Comparison of ENCODE assay signal across 8 mouse cellular contexts in the genomic region with DNA sequence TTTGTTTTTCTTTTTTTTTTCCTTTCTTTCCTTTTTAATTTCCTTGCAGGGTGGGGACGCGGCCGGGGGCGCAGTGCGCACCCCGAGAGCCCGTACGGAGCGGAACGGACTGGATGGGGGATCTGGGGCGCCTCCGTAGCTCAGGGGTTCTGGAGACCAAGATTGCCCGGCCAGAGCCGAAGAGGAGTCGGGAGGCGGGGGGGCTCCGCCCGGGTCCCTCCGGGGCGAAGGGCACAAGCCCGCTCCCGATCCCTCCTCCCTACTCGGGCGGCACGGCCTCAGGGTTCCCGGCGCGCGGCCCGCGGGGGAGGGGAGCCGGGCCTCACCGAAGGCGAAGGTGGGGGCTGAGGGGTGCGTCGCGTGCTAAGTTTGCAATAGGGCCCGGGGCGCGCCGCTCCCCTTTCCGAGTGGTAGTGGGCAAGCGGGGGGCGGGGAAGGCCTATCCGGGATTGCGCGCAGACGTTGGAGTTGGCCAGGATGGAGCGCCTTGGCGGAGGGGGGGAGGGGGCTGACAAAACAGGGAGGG. TPM values are rescaled to one million over a fixed set of nuclear protein-coding genes. Genes with fewer than 3 reads are reported as not detected.
DNase-seq lines count a peak whose midpoint lies in the region; ATAC-seq and TF ChIP-seq lines count a peak whose summit lies in the region.

No protein-coding gene starts in this region.

- under 1% methylated on average over 40 of the region's 50 CpGs for WGBS in embryonic facial prominence, embryonic 14.5 days
- 0% methylated on average over 41 of the region's 50 CpGs for WGBS in heart, embryonic 13.5 days
- WGBS in kidney, postnatal 0 days, result under 1% methylated on average over 44 of the region's 50 CpGs

- peak; percentile 41 for ATAC-seq in embryonic facial prominence, embryonic 14.5 days (ENCODE audit: low read depth)
- peak; percentile 4 for ATAC-seq in heart, embryonic 13.5 days (ENCODE audit: extremely low read depth, insufficient number of reproducible peaks, low FRiP score, low TSS enrichment)
- peak; percentile 37 for ATAC-seq in kidney, postnatal 0 days (replicated peaks; ENCODE audit: low FRiP score, low read depth)

- TF ChIP-seq EP300 in CH12.LX (IDR thresholded peaks at IDR 0.05; ENCODE audit: low read length), result no peak

- peak overlapping the region; percentile 81 to 87 (median 81) for H3K4me3 ChIP-seq in CH12.LX (replicated peaks in 1 of 3; ENCODE audit: low read depth in 2 of 3, low read length in 2 of 3, poor library complexity in 1 of 3)
- peak overlapping the region; percentile 88 for H3K4me3 ChIP-seq in embryonic facial prominence, embryonic 14.5 days (ENCODE audit: low read depth, low read length)
- H3K4me3 ChIP-seq in heart, embryonic 13.5 days, result peak overlapping the region; percentile 96
- peak overlapping the region; percentile 99 for H3K4me3 ChIP-seq in kidney, postnatal 0 days (replicated peaks; ENCODE audit: low read depth, low read length)

- no peaks in the 10 kb centered on the region for H3K27me3 ChIP-seq in CH12.LX (replicated peaks)
- peaks cover 25% of the 10 kb centered on the region for H3K27me3 ChIP-seq in embryonic facial prominence, embryonic 14.5 days (replicated peaks; ENCODE audit: control insufficient read depth, insufficient read depth, low read length)
- H3K27me3 ChIP-seq in heart, embryonic 13.5 days (replicated peaks), result peaks cover 13% of the 10 kb centered on the region
- H3K27me3 ChIP-seq in kidney, postnatal 0 days (ENCODE audit: insufficient read depth, low read length), result no peaks in the 10 kb centered on the region

- DNase-seq in CH12.LX (ENCODE audit: extremely low read depth), result peak; percentile 54
- DNase-seq in adrenal gland, adult 8-10 months, result peak; percentile 81
- no peak for DNase-seq in embryonic facial prominence, embryonic 14.5 days (ENCODE audit: low spot score)
- no peak for DNase-seq in kidney, postnatal 0 days (ENCODE audit: low spot score)
- peak; percentile 88 for DNase-seq in lung, postnatal 10 days
- peak; percentile 91 for DNase-seq in right cerebral cortex, postnatal 4 days
- DNase-seq in Muller cell, postnatal 12 days (ENCODE audit: inconsistent ontology term), result no peak

- H3K9me3 ChIP-seq in CH12.LX (replicated peaks; ENCODE audit: low read length), result no peaks in the 10 kb centered on the region
- no peaks in the 10 kb centered on the region for H3K9me3 ChIP-seq in embryonic facial prominence, embryonic 14.5 days (ENCODE audit: control insufficient read depth, low read length)
- H3K9me3 ChIP-seq in heart, embryonic 13.5 days, result no peaks in the 10 kb centered on the region
- H3K9me3 ChIP-seq in kidney, postnatal 0 days (replicated peaks; ENCODE audit: low read length), result no peaks in the 10 kb centered on the region

- peaks cover 39% of the 10 kb centered on the region for H3K79me2 ChIP-seq in CH12.LX (replicated peaks; ENCODE audit: control insufficient read depth, extremely low read depth, insufficient read depth, poor library complexity, severe bottlenecking)

- in situ Hi-C loops in CH12.LX (cut with MboI; ENCODE audit: low pct_ligation_motif_present, low pct_unique_long_range_greater_than_20kb, low sequenced_read_pairs), result no loop called here

- TF ChIP-seq POLR2A in CH12.LX (IDR thresholded peaks at IDR 0.05; ENCODE audit: low read depth, low read length), result peak; percentile 41; the same call in 1 of the 2 replicates

- H3K4me2 ChIP-seq in CH12.LX (ENCODE audit: insufficient read depth, low read depth, poor library complexity, severe bottlenecking), result peak overlapping the region; percentile 26; the same call in 1 of the 2 replicates
- H3K4me2 ChIP-seq in embryonic facial prominence, embryonic 14.5 days (ENCODE audit: low read depth, low read length), result peak overlapping the region; percentile 98
- H3K4me2 ChIP-seq in heart, embryonic 13.5 days, result peak overlapping the region; percentile 90
- peak overlapping the region; percentile 100 for H3K4me2 ChIP-seq in kidney, postnatal 0 days (ENCODE audit: low read length)

- no peak for TF ChIP-seq CTCF in CH12.LX (conservative IDR thresholded peaks at IDR 0.05 in 1 of 2, IDR thresholded peaks at IDR 0.05 in 1 of 2; ENCODE audit: low read depth in 2 of 2, low read length in 2 of 2)
- no peak for TF ChIP-seq CTCF in kidney, postnatal 0 days (IDR thresholded peaks at IDR 0.05; ENCODE audit: low read depth)

- H3K27ac ChIP-seq in CH12.LX (ENCODE audit: insufficient read depth, low read depth), result peak overlapping the region; percentile 79
- H3K27ac ChIP-seq in embryonic facial prominence, embryonic 14.5 days (replicated peaks; ENCODE audit: low read depth, low read length), result peak overlapping the region; percentile 98
- peak overlapping the region; percentile 99 for H3K27ac ChIP-seq in heart, embryonic 13.5 days (replicated peaks)
- peak overlapping the region; percentile 100 for H3K27ac ChIP-seq in kidney, postnatal 0 days

- peaks cover 16 to 46% of the 10 kb centered on the region in 2 experiments for H3K4me1 ChIP-seq in CH12.LX (ENCODE audit: control insufficient read depth in 1 of 2, insufficient read depth in 2 of 2)
- H3K4me1 ChIP-seq in embryonic facial prominence, embryonic 14.5 days (ENCODE audit: control insufficient read depth, insufficient read depth, low read length), result peaks cover 35% of the 10 kb centered on the region
- peaks cover 55% of the 10 kb centered on the region for H3K4me1 ChIP-seq in heart, embryonic 13.5 days
- H3K4me1 ChIP-seq in kidney, postnatal 0 days (replicated peaks; ENCODE audit: insufficient read depth, low read length), result peaks cover 20% of the 10 kb centered on the region

- dilution Hi-C loops in CH12.LX (cut with MboI; ENCODE audit: extremely low pct_ligation_motif_present, extremely low pct_unique_long_range_greater_than_20kb, low sequenced_read_pairs), result no loop called here

- H3K9ac ChIP-seq in CH12.LX (ENCODE audit: insufficient read depth, low read depth), result peak overlapping the region; percentile 100
- H3K9ac ChIP-seq in embryonic facial prominence, embryonic 14.5 days (ENCODE audit: low read depth, low read length), result peak overlapping the region; percentile 98
- H3K9ac ChIP-seq in heart, embryonic 13.5 days, result peak overlapping the region; percentile 100
- H3K9ac ChIP-seq in kidney, postnatal 0 days (ENCODE audit: low read depth, low read length), result peak overlapping the region; percentile 99

- peaks cover 0 to 17% of the 10 kb centered on the region in 2 experiments for H3K36me3 ChIP-seq in CH12.LX (replicated peaks in 1 of 2; ENCODE audit: control insufficient read depth in 1 of 2, insufficient read depth in 1 of 2, low read length in 1 of 2)
- H3K36me3 ChIP-seq in embryonic facial prominence, embryonic 14.5 days (ENCODE audit: control insufficient read depth, insufficient read depth, low read length), result no peaks in the 10 kb centered on the region
- H3K36me3 ChIP-seq in heart, embryonic 13.5 days, result no peaks in the 10 kb centered on the region
- no peaks in the 10 kb centered on the region for H3K36me3 ChIP-seq in kidney, postnatal 0 days (ENCODE audit: insufficient read depth, low read length)

- no peak for TF ChIP-seq RAD21 in CH12.LX (IDR thresholded peaks at IDR 0.05; ENCODE audit: low read depth, low read length)

RNA-seq across cellular contexts. Expression of a gene that starts 1.7 kb away (rescaled TPM):
- total RNA-seq in CH12.LX (2012; rRNA removed), result 15.3 and 18.2 TPM in 2 replicates
- 3.0 TPM in 2 replicates for total RNA-seq in CH12.LX (2014; rRNA removed)
- 20.1 and 21.3 TPM in 2 replicates for polyA plus RNA-seq in CH12.LX (2012; ENCODE audit: insufficient read length, low read depth)
- total RNA-seq in adrenal gland, adult 8-10 months (2022), result 10 to 100 TPM; 86.5 to 94.0 (median 92.3) TPM
- polyA plus RNA-seq in embryonic facial prominence, embryonic 14.5 days (2014; fragmentation: Nextera tagmentation; extraction: Ambion mirVana), result 24.1 and 25.9 TPM in 2 replicates
- polyA plus RNA-seq in heart, embryonic 13.5 days (2015; fragmentation: Nextera tagmentation; extraction: Ambion mirVana), result 19.5 and 20.1 TPM in 2 replicates
- polyA plus RNA-seq in kidney, postnatal 0 days (2015; fragmentation: Nextera tagmentation; extraction: Ambion mirVana), result 33.7 and 37.4 TPM in 2 replicates

RNA-seq across cellular contexts. Expression of a gene that starts 31.0 kb away (rescaled TPM):
- 24.3 and 26.6 TPM in 2 replicates for total RNA-seq in CH12.LX (2012; rRNA removed)
- total RNA-seq in CH12.LX (2014; rRNA removed), result 13.6 and 15.3 TPM in 2 replicates
- polyA plus RNA-seq in CH12.LX (2012; ENCODE audit: insufficient read length, low read depth), result 26.5 and 33.5 TPM in 2 replicates
- total RNA-seq in adrenal gland, adult 8-10 months (2022), result 10 to 100 TPM; 22.8 to 32.5 (median 30.1) TPM
- polyA plus RNA-seq in embryonic facial prominence, embryonic 14.5 days (2014; fragmentation: Nextera tagmentation; extraction: Ambion mirVana), result 33.2 and 35.6 TPM in 2 replicates
- polyA plus RNA-seq in heart, embryonic 13.5 days (2015; fragmentation: Nextera tagmentation; extraction: Ambion mirVana), result 35.7 and 40.3 TPM in 2 replicates
- polyA plus RNA-seq in kidney, postnatal 0 days (2015; fragmentation: Nextera tagmentation; extraction: Ambion mirVana), result 28.4 and 32.0 TPM in 2 replicates

RNA-seq across cellular contexts. Expression of a gene that starts 31.1 kb away (rescaled TPM):
- total RNA-seq in CH12.LX (2012; rRNA removed) (127 and 146 TPM in 2 replicates), CH12.LX (2014; rRNA removed) (67.2 and 79.2 TPM in 2 replicates)
- polyA plus RNA-seq in CH12.LX (2012; ENCODE audit: insufficient read length, low read depth), result 120 and 130 TPM in 2 replicates
- 100 to 1,000 TPM; 169 to 227 (median 204) TPM for total RNA-seq in adrenal gland, adult 8-10 months (2022)
- 166 and 178 TPM in 2 replicates for polyA plus RNA-seq in embryonic facial prominence, embryonic 14.5 days (2014; fragmentation: Nextera tagmentation; extraction: Ambion mirVana)
- 150 TPM in 2 replicates for polyA plus RNA-seq in heart, embryonic 13.5 days (2015; fragmentation: Nextera tagmentation; extraction: Ambion mirVana)
- 162 and 166 TPM in 2 replicates for polyA plus RNA-seq in kidney, postnatal 0 days (2015; fragmentation: Nextera tagmentation; extraction: Ambion mirVana)

RNA-seq across cellular contexts. Expression of a gene that starts 38.1 kb away (rescaled TPM):
- total RNA-seq in CH12.LX (2012; rRNA removed) (not detected in 2 replicates), CH12.LX (2014; rRNA removed) (not detected in 2 replicates)
- polyA plus RNA-seq in CH12.LX (2012; ENCODE audit: insufficient read length, low read depth), result 0.13 TPM in 1 of 2 replicates, not detected in the other
- 1 to 10 TPM in 2 of 4 experiments, under 1 TPM in 2; 0.35 to 2.7 (median 1.3) TPM for total RNA-seq in adrenal gland, adult 8-10 months (2022)
- 0.60 and 0.68 TPM in 2 replicates for polyA plus RNA-seq in embryonic facial prominence, embryonic 14.5 days (2014; fragmentation: Nextera tagmentation; extraction: Ambion mirVana)
- 0.83 and 1.1 TPM in 2 replicates for polyA plus RNA-seq in heart, embryonic 13.5 days (2015; fragmentation: Nextera tagmentation; extraction: Ambion mirVana)
- 0.29 and 0.36 TPM in 2 replicates for polyA plus RNA-seq in kidney, postnatal 0 days (2015; fragmentation: Nextera tagmentation; extraction: Ambion mirVana)

RNA-seq across cellular contexts. Expression of a gene that starts 39.7 kb away (rescaled TPM):
- 3,382 and 4,660 TPM in 2 replicates for total RNA-seq in CH12.LX (2012; rRNA removed)
- total RNA-seq in CH12.LX (2014; rRNA removed), result 1,528 and 1,752 TPM in 2 replicates
- 2,532 and 2,649 TPM in 2 replicates for polyA plus RNA-seq in CH12.LX (2012; ENCODE audit: insufficient read length, low read depth)
- 1,000 to 10,000 TPM; 1,447 to 1,655 (median 1,598) TPM for total RNA-seq in adrenal gland, adult 8-10 months (2022)
- 549 and 578 TPM in 2 replicates for polyA plus RNA-seq in embryonic facial prominence, embryonic 14.5 days (2014; fragmentation: Nextera tagmentation; extraction: Ambion mirVana)
- 393 and 411 TPM in 2 replicates for polyA plus RNA-seq in heart, embryonic 13.5 days (2015; fragmentation: Nextera tagmentation; extraction: Ambion mirVana)
- 560 and 590 TPM in 2 replicates for polyA plus RNA-seq in kidney, postnatal 0 days (2015; fragmentation: Nextera tagmentation; extraction: Ambion mirVana)

Comparison
In these comparisons a context has a peak if more than half of its experiments do, and no peak if none do; other contexts are left out.
1. DNase-seq: peak in CH12.LX (single experiment), adrenal gland, adult 8-10 months (single experiment), lung, postnatal 10 days (single experiment) and right cerebral cortex, postnatal 4 days (single experiment); none in embryonic facial prominence, embryonic 14.5 days (single experiment), kidney, postnatal 0 days (single experiment) and Muller cell, postnatal 12 days (single experiment).
2. H3K4me2 ChIP-seq: peak in every context shown above with its lines; median percentile 100 in kidney, postnatal 0 days; 98 in embryonic facial prominence, embryonic 14.5 days; 90 in heart, embryonic 13.5 days; 26 in CH12.LX.
3. Peak in every context shown above with its lines, with median percentiles within 50 percentile points of each other: H3K27ac ChIP-seq, H3K4me3 ChIP-seq, H3K9ac ChIP-seq and ATAC-seq.